Mouse (Mus musculus): ENCODE results near the gene Cmtm5.

The Cmtm5 gene

DNA sequence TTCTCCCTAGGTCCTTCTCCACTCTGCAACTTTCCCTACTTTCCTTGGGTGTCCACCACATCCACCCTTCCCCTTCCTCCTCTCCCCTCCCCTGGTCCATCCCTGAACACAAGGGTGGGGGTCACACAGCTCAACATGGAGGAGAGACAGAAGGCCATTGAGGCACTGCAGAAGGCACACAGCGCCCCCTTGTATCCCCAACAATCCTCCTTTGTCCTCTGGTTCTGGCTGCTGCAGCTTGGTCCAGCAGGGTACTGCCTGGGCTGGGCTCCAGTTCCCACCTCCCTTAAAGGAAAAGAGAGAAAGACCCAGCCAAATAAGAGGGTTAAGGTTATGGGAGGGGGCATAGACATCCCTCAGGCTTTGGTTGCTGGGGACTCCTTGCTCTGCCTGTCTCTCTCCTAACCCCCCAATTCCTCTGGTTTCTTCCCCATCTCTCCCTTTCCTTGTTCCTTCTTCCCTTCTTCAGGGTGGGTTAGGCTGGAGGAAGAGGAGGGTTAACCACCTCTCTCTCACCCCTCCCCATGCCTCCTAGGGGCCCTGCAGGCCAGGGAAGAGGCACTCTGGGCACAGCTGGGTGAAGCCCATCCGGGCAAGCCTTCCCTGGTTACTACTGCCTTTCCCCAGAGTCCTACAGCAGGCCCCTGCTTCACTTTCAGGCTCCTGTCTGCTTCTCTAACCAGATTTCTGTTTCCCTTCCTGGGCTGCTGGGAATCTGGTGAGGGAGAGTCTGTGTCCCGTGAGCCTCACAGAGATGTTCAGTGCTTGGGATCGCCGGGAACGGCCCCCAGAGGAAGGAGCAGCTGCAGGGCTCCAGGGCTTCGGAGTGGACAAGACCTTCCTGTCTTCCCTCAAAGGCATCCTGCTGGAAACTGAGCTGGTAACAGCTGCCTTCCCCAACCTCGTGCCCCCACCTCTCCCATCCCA is at the start of gene Cmtm5:
Gene Cmtm5 (plus strand): TSS at position 358 of the 927 bp plus-strand sequence.
- DNase-seq (ENCODE audit: low spot score in 2 of 2) = peak; percentile 52 to 72

DNA sequence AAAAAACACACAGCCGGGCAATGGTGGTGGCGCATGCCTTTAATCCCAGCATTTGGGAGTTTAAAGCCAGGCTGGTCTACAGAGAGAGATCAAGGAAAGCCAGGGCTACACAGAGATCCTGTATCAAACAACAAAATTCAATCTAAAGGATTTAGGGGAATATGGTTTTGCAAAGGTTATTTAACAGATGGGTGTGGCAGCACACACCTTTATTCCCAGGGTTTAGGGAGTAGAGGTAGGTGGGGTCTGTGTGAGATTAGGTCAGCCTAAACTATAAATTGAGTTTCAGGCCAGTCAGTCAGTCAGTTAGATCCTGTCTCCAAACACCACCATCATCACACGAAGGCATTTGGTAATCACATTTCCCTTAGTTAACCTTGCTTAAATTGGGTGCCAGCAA is 43.9 kb upstream of the Cmtm5 start, which contains the start of gene Pabpn1:
Gene Pabpn1 (plus strand): TSS at position 301 of the 400 bp plus-strand sequence.
- DNase-seq (ENCODE audit: low spot score in 2 of 2) = no peak

DNA sequence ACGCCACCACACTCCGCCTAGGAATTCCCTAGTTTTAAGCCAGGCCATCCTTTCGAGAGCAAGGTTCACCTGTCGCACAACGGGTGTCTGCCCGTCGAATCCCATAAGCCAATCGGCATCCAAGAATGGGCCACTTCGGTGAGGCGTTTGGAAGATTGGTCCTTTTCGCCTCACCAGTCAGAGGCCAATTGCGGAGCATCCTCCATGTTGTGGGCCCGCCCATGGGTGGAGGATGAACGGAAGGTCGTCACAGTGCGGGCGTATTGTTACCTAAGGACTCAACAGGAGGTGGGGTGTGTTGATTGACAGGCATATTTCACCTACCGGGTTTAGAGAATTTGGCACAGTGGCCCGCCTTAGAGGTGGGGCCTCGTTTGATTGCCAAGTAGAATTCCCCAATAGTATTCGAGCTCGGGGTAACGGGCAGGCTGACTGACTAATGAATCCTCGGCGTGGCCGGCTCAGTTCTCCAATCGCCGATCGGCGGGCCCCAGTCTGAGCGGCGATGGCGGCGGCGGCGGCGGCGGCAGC is 42.3 kb upstream of the Cmtm5 start:
- DNase-seq (ENCODE audit: low spot score in 2 of 2) = peak; percentile 97 to 99

DNA sequence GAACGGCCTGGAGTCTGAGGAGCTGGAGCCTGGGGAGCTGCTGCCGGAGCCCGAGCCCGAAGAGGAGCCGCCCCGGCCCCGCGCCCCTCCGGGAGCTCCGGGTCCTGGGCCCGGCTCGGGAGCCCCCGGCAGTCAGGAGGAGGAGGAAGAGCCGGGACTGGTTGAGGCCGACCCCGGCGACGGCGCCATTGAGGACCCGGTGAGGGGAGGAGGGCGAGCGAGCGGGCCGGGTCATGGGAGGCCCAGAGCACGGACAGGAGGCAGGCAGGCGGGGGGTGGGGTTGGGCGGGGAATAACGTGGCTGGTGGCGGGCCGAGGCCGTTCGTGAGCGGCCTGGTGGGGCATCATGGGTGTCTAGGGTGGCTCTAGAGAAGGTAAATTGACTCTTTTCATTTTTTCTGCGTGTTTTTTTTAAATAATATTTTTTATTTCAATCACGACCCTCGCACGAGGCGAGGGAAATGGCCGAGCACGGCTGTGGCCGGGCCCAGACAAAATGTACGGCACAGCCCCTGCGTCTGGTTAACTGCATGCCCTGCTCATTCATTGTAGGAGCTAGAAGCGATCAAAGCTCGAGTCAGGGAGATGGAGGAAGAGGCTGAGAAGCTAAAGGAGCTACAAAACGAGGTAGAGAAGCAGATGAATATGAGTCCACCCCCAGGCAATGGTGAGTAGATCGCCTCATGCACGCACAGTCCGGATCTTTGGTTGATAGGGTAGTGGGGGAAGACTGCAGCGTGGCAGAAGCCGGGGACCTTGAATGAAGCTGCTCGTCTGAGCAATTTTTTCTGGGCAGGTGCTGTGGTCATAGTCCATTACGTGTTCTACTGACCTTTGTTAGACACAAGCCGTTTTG is 41.5 kb upstream of the Cmtm5 start:
- peak; percentile 20 to 40 for DNase-seq (ENCODE audit: low spot score in 2 of 2)

DNA sequence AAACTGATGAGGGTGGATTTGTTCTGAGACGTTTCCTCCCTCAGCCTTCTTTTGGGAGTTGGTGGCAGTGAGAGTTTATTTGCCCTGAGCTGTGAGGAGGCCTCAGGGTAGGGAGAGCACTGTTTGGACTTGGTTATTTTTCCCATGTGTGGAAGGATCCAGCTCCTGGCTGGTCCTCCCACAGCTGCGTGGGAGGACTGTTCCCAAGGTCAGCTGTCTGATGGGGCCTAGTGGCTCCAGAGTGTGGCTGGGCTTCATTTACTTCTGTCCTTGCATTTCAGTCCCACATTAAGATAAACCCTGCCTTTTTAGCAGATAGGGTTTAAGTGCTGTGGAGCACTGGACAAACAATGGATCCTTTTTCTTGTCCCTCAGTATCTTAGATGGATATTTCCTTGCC is 38.6 kb upstream of the Cmtm5 start:
- DNase-seq (ENCODE audit: low spot score in 2 of 2) = no peak

DNA sequence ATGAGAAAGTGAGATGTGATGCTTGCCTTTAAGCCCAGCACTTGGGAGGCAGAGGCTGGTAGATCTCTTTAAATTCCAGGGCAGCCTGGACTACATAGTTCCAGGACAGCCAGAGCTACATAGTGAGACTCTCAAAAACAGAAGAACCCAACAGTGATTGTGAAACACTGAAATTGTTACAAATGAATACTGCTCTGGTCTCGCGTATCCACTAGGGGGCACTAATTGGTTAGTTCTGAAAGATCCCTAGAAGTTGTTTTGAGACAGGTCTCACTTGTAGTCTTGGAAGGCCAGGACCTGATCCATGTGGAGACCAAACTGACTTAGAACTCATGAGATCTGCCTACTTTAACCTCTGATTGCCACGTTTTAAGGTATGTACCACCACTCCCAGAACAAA is 35.7 kb upstream of the Cmtm5 start:
- DNase-seq (ENCODE audit: low spot score in 2 of 2) = peak in 1 of 2 experiments; percentile 74

DNA sequence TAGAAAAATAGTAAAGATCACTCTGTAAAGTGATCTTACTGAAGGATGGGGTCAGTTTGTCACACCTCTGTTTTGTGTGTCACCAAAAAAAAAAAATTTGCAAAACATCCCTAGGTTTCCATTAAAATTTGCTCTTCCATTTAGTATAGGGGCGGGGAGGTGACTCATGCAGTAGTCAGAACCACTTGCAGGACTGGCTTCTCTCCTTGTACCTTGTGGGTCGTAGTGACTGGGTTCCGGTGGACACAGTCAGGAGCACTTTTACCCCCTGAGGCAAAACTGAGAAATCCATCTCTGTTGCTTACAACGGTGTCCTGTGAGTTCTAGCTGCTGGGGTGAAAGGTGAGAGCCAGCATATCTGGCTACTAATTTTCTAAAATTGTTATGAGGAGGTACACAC is 32.4 kb upstream of the Cmtm5 start:
- no peak for DNase-seq (ENCODE audit: low spot score in 2 of 2)

DNA sequence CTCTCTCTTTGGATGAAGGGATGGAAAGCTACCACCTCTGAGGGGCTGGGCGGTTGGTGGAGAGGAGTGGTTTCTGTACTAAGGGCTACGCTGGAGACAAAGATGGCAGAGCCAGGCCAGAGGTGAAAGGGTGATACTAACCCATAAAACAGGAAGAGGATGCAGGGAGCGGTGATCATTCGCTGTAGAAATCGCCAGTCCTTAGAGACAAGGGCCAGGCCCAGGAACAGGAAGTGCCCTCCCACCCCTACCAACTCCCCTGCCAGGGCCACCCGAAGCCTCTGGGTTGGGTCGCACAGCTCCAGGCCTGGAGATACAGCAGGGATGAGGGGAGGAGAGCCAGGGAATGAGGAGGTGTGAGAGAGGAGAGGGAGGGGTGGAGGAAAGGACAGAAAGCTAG is 27.4 kb upstream of the Cmtm5 start:
- no peak for DNase-seq (ENCODE audit: low spot score in 2 of 2)

DNA sequence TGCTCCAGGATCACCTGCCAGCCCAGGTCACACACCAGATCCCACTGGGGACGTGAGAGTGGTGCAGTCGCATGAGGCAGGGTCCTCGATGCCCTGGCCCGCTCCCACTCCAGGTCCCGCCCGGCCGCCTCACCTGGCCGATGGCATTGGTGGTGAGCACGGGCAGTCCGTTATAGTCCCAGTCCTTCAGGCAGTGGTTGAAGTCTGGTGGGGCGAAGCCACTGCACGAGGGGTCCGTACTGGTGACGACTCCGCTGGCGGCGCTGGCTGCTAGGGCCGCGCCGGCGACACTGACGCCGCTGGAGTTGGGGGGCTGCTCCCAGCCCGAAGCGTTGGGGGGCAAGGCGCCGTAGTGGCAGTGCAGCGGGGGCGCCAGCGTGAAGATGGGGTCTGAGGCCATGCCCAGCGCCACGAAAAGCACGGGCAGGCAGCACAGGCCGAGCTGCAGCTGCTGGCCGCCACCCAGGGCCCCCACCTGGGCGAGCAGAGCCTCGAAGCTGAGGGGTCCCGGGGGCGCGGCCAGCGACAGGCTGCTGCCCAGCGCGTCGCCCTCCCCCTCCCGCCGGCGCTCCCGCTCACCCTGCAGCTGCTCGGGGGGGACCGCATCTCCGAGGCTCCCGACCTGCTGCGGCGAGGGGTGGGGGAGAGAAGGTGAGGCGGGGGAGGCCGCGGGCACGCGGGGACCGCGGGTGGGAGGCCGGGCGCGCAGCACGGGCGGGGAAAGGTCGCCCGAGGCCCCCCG is 23.8 kb upstream of the Cmtm5 start:
- DNase-seq (ENCODE audit: low spot score in 2 of 2) = no peak

DNA sequence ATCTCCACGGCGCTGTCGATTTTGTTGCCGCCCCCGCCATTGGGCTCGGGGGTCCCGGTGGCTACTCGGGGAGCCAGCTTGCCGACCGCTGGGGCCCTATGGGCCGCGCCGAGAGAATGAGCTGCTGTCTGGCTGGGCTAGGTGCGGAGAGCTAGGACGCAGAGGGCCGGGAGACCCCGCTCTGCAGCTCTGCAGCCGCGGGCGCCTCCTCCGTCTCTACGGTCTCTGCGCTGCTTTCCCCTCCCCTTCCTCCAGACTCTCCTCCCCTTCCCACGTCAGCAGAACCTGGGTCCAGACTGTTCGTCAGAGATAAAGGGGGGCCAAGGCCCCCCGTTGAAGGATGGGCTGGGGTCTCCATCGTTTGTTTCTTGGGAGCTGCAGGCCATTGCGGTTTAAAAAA is 23.2 kb upstream of the Cmtm5 start, which contains the start of gene Slc22a17:
Gene Slc22a17 (minus strand): TSS at position 247 of the 400 bp plus-strand sequence.
- DNase-seq (ENCODE audit: low spot score in 2 of 2) = peak; percentile 74 to 77

DNA sequence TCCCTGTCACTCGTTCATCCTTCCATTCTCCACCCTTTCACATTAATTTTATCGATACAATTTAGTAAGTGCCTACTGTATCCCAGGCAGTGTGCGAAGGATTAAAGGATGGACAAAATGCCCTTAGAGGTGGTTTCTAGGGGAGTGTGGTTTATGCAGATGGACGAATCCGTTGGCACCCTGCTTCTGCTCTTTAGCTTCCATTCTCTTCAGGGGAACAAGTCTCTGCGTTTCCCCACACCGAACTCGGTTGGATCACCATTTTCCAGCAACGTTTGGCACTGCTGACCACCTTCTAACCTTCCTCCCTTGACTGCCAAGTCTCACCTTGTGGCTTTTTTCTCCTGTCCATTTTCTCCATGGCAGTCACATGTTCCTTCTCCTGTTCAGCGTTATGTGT is 22.7 kb upstream of the Cmtm5 start:
- DNase-seq (ENCODE audit: low spot score in 2 of 2) = no peak

DNA sequence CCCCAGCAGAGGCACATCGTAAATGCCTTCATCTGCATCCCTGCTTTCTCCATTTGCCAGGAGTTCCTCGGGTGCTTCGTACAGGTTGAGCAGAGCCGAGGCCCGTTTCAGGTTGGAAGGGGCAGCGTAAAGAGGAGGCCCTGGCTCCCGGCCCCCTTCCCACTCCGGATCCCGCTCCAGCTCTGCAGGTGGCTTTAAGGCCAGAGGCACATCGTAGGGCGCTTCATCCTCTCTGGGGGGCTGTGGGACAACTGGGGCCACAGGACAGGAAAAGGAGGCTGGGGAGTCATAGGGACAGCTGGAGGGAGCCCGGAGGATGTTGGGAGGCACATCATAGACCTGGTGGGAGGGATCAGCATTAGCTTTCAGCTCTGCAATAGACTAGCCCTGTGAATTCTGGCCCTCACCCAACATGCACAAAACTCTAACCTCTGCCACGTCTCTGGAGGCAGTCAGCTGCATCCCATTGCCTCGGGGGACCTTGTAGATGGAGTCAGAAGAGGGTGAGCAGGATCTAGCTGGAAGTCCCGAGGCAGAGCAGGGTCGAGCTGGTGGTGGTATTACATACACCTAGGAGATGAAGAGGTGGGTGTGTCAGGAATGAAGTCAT is 15.9 kb upstream of the Cmtm5 start:
- no peak for DNase-seq (ENCODE audit: low spot score in 2 of 2)

DNA sequence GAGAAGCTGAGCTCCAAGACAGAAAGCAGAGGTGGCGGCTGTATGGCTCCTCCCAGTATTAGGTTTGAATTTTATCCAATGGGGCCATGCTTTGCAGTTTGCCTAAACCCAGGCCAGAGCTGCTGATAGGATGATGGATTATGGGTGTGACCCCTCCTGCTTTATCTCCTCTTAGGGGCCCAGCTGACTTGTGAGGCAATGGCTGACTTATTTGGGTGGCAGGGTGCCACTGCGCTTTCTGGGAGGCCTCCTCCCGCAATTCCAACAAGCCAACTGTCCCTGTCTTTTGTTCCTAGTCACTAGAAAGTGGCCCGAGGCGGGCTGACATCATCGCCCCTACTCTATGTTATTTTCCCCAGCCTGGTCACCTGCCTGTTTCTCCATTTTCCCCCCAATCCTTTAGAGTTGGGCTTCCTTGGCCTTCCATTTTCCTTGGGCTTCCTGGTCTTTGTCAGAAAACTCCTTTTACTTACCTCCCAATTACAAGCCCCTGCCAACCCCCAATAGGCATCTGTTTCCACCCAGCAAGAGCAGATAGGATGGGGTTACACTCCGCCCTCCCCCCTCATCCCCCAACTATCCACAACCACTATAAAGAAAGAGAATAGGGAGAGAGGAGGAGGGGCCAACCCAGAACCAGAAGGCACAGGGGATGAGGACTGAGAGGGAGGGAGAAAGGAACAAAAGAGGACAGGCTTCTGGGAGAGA is 11.3 kb upstream of the Cmtm5 start:
- no peak for DNase-seq (ENCODE audit: low spot score in 2 of 2)

DNA sequence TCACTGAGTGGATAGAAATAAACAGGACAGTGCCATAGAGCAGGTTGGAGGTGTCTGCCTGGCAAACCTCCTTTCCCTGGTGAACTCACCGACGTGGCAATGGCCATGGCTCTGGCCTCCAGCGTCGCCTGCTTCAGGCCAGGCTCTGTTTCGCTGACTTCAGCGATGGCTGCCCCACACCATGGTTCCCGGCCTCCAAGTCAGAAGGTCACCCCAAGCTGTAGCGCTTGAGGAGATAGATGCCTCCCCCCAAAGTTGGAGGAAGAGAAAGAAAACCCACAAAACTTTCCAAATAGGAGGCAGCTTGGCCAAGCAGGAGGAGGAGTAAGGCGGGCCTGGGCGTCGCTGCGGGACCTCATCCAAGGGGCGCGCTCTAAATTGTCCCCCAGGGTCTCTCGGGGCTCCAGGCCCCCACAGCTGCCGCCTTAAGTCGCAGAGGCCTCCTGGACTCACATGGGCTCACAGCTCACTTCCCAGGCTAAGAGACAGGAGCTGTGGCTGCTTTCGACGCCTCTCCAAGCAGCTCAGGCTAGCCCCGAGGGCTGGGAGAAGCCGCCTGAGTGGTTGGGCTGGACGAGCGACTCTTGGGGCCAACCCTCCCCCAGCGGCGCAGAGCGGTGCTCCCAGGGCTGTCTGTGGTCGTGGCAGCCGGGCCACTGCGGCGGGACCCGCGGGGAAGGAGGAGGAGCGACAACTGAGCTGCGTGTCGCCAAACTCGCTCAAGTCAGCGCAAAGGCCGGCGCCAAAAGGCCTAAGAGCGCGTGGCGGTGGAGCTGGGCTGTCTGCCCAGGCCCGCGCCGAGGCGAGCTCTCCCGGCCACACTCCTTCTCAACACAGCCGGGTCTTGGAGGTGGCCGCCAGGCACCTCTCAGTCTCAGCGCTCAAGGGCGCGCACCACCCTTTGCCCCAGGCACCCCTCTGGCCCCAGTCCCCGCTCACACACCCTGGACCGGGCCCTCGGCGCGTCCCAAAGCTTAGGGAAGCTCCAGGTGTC is 10.4 kb upstream of the Cmtm5 start, which contains the start of gene Efs:
Gene Efs (minus strand): TSS at position 778 of the 994 bp plus-strand sequence.
- DNase-seq (ENCODE audit: low spot score in 2 of 2) = peak in 1 of 2 experiments; percentile 32

DNA sequence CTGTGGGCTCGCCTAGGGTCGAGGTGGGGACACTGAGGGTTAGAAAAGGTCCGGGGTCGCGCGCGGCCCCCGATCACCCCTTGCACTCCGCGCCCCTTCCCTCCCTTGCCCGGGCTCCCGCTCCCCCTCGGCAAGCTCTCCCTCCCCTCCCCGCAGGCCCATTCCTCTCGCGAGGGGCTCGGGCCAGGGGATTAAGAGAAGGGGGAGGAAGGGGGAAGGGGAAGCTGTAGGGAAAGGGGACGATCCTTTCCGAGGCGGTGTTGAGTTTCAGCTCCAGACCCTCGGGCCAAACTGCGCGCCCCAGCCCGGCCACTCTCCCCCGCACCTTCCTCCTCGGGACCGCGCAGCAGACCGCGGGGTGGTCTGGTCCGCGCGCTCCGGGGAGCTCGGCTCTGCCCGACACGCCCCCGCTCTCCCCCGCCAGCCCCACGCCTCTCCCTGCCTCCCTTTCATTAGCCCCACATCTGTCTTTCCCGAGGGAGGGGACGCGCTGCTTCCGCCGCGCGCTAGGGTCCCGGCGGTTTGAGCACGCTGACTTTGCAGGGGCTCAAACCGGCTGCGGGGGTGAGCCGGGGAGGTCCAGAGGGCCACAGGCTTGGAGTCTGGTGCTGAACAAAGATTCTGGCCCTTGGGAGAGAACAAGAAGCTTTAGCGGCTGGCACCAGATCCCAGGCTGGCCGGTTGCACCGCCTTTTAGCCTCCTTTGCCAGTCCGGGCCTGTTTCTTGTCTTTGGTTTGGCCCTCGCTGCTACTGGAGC is 9.5 kb upstream of the Cmtm5 start:
- peak in 1 of 2 experiments; percentile 32 for DNase-seq (ENCODE audit: low spot score in 2 of 2)

DNA sequence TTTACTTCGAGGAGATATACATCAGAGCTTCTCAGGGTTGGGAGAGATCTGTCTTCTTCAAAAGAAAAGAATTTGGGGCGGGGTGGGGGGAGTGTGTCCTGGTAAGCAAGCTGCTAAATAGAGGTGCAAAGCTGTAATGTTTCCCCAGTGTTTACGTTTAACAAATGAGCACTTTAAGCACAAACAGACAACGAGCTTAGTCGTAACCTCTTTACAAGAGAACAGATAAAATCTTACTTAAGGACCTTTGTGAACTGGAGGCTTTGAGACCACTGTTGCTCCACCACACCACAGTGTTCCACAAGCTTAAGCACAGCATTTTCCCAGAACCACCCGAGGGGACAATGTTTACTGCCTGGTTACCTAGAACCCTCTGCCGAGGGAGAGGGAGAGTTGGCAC is 8.8 kb upstream of the Cmtm5 start:
- no peak for DNase-seq (ENCODE audit: low spot score in 2 of 2)

DNA sequence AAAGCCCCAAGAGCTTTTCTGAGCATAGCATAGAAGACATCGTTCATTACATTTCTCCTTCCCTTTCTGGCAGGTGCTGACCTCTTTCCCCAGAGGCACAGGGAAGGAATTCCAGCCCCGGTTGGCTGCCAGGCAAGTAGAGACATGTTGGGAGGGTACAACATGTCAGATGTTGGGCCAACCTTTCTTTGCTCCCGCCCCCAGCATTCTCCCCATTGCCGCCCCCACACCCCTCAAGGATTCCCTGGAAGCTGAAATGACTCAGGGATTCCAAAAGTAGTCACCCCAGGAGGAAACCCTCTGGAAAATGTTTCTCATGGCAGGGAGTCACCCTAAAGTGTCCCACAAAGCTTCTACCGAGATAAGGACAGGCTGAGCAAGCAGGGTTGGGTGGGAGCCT is 6.3 kb upstream of the Cmtm5 start:
- no peak for DNase-seq (ENCODE audit: low spot score in 2 of 2)

DNA sequence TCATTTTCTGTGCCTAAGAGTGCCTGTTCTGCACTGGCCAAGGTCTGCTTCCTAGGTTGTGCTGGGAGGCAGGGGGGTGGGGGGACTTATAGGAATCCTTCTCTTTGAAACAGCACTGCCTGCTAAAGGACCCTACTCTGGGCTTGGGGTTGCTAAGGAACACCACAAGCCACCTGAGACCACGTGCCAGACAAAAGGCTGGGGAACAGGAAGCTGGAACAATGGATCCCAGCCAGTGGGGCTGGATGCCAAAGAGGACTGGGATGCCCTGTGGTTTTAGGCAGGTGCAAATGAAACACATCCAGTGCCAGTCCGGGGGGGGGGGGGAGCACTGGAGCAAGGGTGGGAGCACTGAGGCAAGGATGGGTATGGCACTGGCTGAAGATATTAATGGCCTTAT is 5.6 kb upstream of the Cmtm5 start:
- DNase-seq (ENCODE audit: low spot score in 2 of 2) = no peak

Data from frontal cortex, postnatal 14 days (tissue).